Mouse (Mus musculus) ES-Bruce4 (cell line): ENCODE measurements around the gene Cyp2t4. TPM values are rescaled to one million over a fixed set of nuclear protein-coding genes. Genes with fewer than 3 reads are reported as not detected.
A peak's percentile ranks its signal among the peaks of the same experiment; 100 is the strongest.

Experiments
- H3K27ac ChIP-seq: 2 replicates; pipeline ENCODE4 v1.5.1; 2012; ENCODE audit warnings: low read length, inconsistent platforms; ENCODE audit not compliant: insufficient read depth
- H3K27me3 ChIP-seq: 2 replicates; pipeline ENCODE4 v1.6.1; 2012; ENCODE audit warnings: mild to moderate bottlenecking, low read length, inconsistent platforms; ENCODE audit not compliant: control insufficient read depth, poor library complexity, insufficient read depth, severe bottlenecking
- H3K36me3 ChIP-seq: 2 replicates; pipeline ENCODE4 v1.6.1; 2012; ENCODE audit warnings: inconsistent platforms, mild to moderate bottlenecking, low read length, moderate library complexity; ENCODE audit not compliant: control insufficient read depth, poor library complexity, insufficient read depth, severe bottlenecking
- H3K4me1 ChIP-seq: one replicate; pipeline ENCODE4 v1.8.1; 2011; ENCODE audit warnings: low read length; ENCODE audit not compliant: control insufficient read depth, insufficient read depth
- H3K4me3 ChIP-seq: 2 replicates; pipeline ENCODE4 v1.5.1; 2011; ENCODE audit warnings: low read depth, mild to moderate bottlenecking, low read length
- H3K9ac ChIP-seq: 2 replicates; pipeline ENCODE4 v1.6.1; 2012; ENCODE audit warnings: low read depth, mild to moderate bottlenecking, inconsistent platforms; ENCODE audit not compliant: poor library complexity, severe bottlenecking
- H3K9me3 ChIP-seq: replicated peaks from 2 replicates; pipeline ENCODE4 v1.6.1; 2012; ENCODE audit warnings: mild to moderate bottlenecking, low read length, inconsistent platforms; ENCODE audit not compliant: control insufficient read depth, poor library complexity, insufficient read depth, severe bottlenecking
- CTCF ChIP-seq: IDR thresholded peaks from one replicate; pipeline ENCODE4 v1.8.1; 2011; ENCODE audit warnings: low read depth, low read length
- EP300 ChIP-seq: IDR thresholded peaks from 2 replicates; pipeline ENCODE4 v1.6.1; 2011; ENCODE audit warnings: low read depth, low read length; ENCODE audit not compliant: insufficient read depth
- POLR2A ChIP-seq: IDR thresholded peaks from one replicate; pipeline ENCODE4 v1.8.1; 2011; ENCODE audit warnings: low read length; ENCODE audit not compliant: insufficient read depth
- polyA plus RNA-seq: library from polyadenylated mRNA; stranded (reverse); fragments of >200 nt; gene quantifications from 2 replicates; pipeline ENCODE4 v1.2.4, GENCODE M21; 2011; ENCODE audit warnings: low read depth; ENCODE audit not compliant: missing spikeins, insufficient read depth, insufficient read length

The Cyp2t4 gene
- polyA plus RNA-seq, 1 experiment: not detected

DNA sequence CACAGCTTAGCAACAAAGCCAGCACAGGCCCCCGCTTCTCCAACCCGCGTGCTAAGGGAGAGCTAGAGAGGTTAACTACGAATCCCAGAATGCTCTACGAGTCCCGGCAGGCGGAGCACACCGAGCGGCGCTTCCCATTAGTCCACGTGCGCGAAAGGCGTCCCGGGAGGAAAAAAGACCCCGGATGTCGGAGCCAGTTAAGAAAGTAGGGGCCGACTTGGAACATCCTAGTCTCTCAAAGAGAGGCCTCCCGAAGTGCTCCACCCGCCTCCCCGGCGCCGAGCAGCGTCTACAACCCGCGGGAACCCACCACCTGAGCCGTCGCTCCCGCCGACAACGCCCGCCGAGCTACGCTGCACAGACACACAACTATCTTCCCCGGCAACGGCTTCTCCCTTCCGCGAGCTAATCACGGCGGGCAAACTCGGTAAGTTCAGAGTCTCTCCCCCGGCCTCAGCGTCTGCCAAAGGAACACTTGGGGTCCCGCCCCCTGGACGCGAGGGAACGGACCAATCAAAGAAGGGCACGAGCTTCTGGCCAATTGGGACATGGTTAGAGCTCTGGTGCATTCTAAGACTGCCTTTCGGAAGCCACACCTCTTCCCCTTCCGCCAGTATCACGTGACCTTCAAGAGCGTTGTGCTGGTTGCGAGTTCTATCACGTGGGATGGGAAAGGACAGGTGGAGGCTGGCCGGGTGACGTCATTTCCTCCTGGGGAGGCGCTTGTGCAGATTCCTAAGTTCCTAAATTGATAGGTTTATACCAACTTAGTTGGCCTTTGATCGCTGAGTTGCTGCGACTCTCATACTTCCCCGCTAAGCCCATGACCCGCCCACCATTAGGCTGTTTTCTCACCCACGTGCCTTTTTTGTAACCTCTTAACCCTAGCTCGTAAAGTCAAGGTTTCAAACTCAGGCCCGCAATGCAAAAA lies 42.4 kb downstream of the Cyp2t4 start, which contains the start of the genes BC024978 and Snrpa:
TSS of gene BC024978 (plus strand) at position 101 of the 931 bp plus-strand sequence.
TSS of gene Snrpa (minus strand) at position 591 of the 931 bp plus-strand sequence.
- H3K27me3 ChIP-seq: no peaks in the 10 kb centered on the region
- peaks cover 37% of the 10 kb centered on the region for H3K36me3 ChIP-seq
- TF ChIP-seq CTCF (no peak), EP300 (0 out of 2 replicates have a peak, but pooled peaks have one; percentile 48), POLR2A (peak; percentile 64)
- H3K4me1 ChIP-seq: peaks cover 4% of the 10 kb centered on the region
- peak within 1 kb of the TSS; percentile 84 for H3K9ac ChIP-seq
- peak within 1 kb of the TSS; percentile 86 for H3K27ac ChIP-seq
- H3K9me3 ChIP-seq: no peaks in the 10 kb centered on the region
- H3K4me3 ChIP-seq: peak within 1 kb of the TSS; percentile 88

GRCm38 (mm10) chr7:27197136-27197535 lies 43.6 kb downstream of the Cyp2t4 start:
- TF ChIP-seq CTCF (no peak), EP300 (no peak), POLR2A (no peak)
- peaks cover 25% of the 10 kb centered on the region for H3K36me3 ChIP-seq
- peaks cover 4% of the 10 kb centered on the region for H3K4me1 ChIP-seq
- peak overlapping the region; percentile 66 for H3K9ac ChIP-seq
- H3K27me3 ChIP-seq: no peaks in the 10 kb centered on the region
- peak overlapping the region; percentile 53 for H3K4me3 ChIP-seq
- H3K27ac ChIP-seq: peak overlapping the region; percentile 48
- H3K9me3 ChIP-seq: no peaks in the 10 kb centered on the region

DNA sequence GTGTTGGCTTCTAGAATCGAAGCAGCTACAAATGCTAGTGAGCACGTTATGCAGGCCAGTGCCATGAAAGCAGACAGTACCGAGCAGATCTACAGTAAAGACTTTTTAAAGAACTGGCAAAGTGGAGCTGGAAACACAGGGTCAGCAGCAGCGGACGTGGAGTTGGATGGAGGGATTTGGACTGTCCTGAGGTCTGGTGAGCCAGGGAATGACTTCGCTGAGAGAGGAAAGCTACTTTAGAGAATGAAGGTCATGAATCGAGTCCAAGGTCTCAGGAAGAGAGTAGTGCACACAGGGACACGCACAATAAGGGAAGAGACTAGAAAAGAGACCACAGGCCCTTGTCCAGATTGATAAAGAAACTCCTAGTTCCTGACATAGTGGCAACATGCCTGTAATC lies 44.1 kb downstream of the Cyp2t4 start:
- TF ChIP-seq EP300 (no peak), CTCF (no peak), POLR2A (no peak)
- H3K27me3 ChIP-seq: no peaks in the 10 kb centered on the region
- peaks cover 20% of the 10 kb centered on the region for H3K36me3 ChIP-seq
- H3K9ac ChIP-seq: peak overlapping the region; percentile 66
- H3K4me1 ChIP-seq: peaks cover 4% of the 10 kb centered on the region
- peak overlapping the region; percentile 53 for H3K4me3 ChIP-seq
- no peaks in the 10 kb centered on the region for H3K9me3 ChIP-seq
- peak overlapping the region; percentile 48 for H3K27ac ChIP-seq

- H3K9ac ChIP-seq: no peak overlapping the region
- H3K4me1 ChIP-seq: peaks cover 4% of the 10 kb centered on the region
- 0 out of 2 replicates have a peak overlapping the region, but pooled peaks have one; percentile 15 for H3K27ac ChIP-seq
- TF ChIP-seq EP300 (no peak), POLR2A (no peak), CTCF (no peak)
- H3K4me3 ChIP-seq: no peak overlapping the region
- H3K9me3 ChIP-seq: no peaks in the 10 kb centered on the region
- H3K36me3 ChIP-seq: peaks cover 13% of the 10 kb centered on the region
- H3K27me3 ChIP-seq: no peaks in the 10 kb centered on the region
Observed at GRCm38 (mm10) chr7:27198355-27198754, 44.8 kb downstream of the Cyp2t4 start.

DNA sequence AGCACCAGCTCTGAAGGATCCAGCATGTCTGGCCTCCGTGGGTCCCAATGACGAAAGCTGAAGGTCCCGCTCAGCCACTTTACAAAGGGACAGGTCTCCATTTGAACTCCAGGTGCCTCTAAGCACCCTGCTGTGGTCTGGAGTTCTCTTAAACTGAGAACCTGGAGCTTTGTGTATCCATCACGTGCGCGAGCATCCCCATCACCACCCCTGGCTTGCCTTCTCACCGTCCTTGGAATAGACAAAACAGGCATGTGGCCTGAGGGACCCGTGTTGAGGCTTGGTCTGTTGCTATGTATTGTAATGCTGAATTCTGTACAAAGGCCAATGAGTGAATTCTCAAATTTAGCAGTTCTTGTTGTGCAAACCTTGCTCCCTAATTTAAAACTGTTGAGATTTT lies 45.3 kb downstream of the Cyp2t4 start:
- 0 out of 2 replicates have a peak overlapping the region, but pooled peaks have one; percentile 15 for H3K27ac ChIP-seq
- H3K4me3 ChIP-seq: no peak overlapping the region
- no peaks in the 10 kb centered on the region for H3K9me3 ChIP-seq
- TF ChIP-seq CTCF: no peak
- no peak for TF ChIP-seq POLR2A
- peak; percentile 88 for TF ChIP-seq EP300
- H3K27me3 ChIP-seq: no peaks in the 10 kb centered on the region
- H3K36me3 ChIP-seq: peaks cover 9% of the 10 kb centered on the region
- H3K4me1 ChIP-seq: peaks cover under 1% of the 10 kb centered on the region
- H3K9ac ChIP-seq: no peak overlapping the region
